Mouse (Mus musculus) ovary, postnatal 36 days (tissue): ENCODE measurements around the gene Wdr81.

Source experiments
- DNase-seq: peaks from one replicate; pipeline ENCODE4 v3.0.0; 2022; ENCODE audit warnings: low spot score, mixed read lengths

Gene Wdr81

DNA sequence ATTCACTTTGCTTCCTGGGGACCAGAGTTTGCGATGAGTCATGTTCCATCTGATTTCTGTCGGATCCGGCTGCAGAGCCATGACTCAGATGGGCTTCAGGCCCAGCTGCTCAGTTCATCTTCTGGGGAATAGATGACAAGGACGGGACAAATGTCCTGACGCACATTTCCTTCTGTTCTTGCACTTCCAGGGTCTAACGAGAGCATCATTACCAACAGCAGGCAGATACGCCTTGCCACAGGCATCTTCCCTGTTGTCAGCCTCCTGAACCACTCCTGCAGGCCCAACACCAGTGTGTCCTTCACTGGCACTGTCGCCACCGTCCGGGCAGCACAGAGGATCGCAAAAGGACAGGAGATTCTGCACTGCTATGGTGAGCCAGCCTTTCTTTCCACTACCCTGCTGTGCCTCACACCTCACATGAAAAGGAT, 55.1 kb downstream of the Wdr81 start:
- DNase-seq: no peak

DNA sequence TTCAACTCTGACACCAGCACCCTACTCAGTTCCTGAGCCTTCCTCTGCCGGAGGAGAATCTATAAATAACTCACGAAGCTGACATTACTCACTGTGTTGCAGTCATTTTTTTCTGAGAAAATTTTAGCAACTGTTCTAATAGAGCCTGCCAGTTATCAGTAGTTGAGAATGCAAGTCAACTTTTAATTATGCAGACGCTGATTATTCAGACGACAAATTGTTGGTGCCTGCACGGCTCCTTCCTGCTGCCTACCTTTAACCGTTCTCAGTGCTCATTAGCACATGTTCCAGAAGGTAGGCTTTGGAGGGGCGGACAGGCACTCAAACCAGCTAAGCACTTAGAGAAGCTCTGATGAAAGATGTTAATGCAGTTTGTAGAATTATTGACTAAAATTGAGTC, 57.1 kb downstream of the Wdr81 start:
- DNase-seq: no peak

DNA sequence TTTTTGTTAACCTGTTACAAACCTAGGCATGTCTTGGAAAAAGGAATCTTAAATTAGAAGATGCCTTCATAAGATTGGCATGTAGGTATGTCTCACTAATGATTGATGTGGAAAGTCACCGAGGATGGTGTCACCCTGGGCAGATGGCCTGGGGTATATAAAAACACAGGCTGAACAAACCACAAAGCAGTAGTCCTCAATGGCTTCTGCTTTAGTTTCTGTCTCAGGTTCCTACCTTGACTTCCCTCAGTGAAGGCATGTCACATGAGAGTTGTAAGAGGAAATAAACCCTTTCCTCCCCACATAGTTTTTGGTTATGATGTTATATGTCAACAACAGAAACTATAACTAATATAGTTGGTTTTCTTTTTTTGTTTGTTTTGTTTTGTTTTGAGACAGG, 58.9 kb downstream of the Wdr81 start:
- no peak for DNase-seq
